Mouse (Mus musculus) kidney, adult 8-10 months (tissue): ENCODE measurements around the gene Cdh4.
A peak's percentile ranks its signal among the peaks of the same experiment; 100 is the strongest.

Experiments
- DNase-seq, 2 experiments: peaks; one replicate each; pipeline ENCODE4 v3.0.0; 2022

Cdh4 gene

DNA sequence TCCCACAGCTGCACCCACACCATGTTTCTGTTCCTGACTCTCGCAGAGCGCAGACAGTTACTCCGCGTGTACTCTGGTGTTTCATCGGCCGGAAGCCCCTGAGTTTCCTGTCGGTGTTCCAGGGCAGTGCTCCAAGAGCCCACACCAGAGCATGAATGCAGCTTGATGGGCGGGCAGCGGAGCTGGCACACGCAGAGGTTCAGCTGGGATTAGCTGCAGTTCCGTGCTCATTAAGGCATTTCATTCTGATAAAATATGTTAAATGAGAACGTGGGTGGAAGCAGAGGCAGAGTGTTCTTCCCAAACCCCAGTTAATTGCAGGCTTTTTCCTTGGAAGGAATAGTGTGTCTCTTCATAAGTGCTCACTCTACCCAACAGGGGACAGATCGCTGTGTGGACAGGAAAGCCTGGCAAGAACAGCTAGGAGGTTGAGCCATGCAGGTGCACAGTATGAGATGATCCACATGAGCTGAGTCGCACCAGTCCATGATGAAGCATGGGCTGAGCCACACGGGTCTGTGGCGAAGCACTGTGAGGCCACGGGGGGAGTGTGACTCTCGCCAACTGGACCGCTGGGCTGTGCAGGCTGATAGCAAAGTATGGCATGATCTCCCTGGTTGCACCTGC is 357.8 kb downstream of the Cdh4 start:
- DNase-seq, result peak in 1 of 2 experiments; percentile 5

DNA sequence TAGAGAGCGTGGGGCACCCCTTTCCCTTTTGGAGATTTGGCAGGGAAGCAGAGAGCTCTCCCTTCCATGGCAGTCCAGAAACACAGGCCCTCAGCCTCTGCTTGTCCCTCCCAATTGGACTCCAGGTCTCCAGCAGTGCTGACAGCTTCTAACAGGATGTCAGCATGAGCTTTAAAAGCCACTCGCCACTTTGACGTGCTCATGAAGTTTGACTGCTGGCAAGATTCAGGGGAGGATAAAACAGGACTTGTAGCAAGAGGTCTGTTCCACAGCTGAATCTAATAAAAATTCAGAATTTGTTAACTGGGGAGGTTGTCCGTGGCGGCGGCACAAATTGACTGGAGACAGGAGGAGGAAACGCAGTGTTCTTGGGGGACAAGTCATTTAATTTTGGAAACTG is 358.8 kb downstream of the Cdh4 start:
- no peak for DNase-seq

DNA sequence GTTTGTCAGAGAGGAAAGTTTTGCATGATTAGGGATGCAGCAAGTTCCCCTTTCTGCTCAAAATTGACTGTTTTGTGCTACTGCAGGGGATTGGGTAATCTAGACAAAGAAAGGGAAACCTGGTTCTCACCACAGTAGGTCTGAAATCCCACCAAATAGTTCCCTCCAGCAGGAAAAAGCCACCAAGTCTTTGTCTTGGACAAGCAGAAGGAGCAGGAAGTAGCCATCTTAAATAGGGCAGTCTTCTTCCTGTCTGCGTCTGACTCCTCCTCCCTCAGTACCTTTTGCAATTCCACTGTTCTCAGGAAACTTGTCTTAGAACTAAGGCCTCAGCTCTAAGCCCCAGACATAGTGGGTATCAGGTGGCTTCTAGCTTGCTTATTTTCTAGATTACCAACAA is 360.2 kb downstream of the Cdh4 start:
- DNase-seq, result no peak

DNA sequence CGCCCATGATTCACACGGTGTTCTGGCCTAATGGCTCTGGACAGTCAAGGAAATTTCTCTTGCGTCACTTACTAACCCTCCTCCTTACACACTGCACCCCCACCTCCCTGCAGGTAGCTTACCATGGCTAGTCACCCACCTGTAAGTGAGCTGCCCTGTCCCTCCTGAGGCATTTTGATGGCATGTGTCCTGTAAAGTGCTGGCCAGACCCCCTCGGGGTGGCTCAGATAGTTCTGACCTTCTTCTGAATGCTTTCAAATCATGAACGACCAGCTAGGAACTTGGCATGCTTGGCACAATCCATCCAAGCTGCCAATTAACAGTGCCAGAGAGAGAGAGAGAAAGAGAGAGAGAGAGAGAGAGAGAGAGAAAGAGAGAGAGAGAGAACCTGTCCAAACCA is 368.9 kb downstream of the Cdh4 start:
- no peak for DNase-seq

DNA sequence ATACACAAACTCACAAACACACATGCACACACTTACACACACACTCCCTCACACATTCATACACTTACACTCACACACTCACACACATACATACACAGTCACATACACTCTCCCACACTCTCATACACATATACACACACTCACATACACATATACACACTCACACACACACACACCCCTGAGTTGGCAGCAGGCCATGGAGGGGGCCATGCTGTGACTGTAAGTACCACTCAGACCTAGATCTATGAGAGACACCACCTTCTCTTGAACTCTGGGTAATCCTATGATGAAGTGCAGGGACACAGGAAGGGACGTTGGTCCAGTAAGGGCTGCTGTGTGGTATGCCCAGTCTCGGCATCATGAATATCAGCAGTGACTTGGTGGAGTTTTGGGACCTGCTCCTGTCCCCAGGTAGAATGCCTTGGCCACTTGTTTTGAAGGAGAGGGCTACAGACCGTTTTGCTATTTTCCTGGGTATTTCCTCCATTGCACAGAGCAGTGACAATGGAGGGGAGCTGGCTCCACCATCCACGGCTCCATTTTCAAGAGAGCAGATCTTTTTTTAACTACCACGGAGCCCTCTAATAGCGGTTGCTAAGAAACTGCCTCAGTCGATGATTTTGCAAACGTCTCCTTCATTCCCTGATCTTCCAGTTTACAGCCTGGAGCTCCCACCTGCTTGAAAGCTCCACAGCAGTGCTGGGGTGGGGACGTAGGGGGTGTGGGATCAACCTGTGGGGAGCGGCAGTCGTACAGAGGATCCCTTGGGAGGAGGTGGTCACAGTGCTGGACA is 371.0 kb downstream of the Cdh4 start:
- no peak for DNase-seq

DNA sequence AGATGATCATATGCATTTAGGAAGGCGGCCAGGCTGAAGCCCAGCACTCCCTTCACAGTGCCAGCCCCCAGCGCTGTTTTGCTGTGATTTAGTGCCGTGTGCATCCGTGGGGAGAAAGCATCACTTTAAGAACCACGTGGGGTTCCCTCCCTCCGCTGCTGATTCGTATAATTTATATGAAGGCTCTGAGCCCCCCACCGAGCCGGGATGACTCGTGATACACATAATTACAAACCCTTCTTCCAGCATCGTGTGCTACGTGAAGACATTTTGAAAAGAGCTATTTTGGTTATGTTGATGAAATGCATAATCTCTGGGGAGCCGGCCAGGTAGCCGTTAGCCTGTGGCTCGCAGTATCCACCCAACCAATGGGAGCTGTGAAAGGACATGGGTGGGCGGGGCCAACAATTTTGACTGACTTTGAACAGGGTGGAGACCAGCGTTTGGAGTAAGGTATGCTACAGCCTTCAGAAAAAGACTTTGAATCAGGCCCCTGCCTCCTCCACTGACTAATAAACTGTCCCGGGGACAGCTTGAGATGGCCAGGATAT is 382.6 kb downstream of the Cdh4 start:
- DNase-seq, result no peak

DNA sequence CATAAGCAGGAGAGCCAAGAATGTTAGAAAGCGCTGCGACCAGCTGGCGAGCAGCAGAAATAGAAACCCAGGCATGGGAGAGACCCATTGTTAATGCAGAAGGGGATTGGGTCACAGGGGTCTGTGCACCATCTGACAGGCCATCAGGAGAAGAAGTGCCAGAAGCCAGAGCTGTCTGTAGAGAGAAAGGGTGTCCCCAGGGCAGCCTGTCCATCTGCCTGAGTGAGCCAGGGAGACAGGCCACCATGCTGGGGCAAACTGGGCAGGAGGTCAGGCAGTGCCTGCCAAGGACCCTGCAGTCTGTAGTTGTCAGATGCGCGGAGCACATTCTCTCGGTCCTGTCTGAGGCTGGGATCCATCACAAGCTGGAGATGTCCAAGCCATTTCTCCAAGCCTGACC is 386.7 kb downstream of the Cdh4 start:
- no peak for DNase-seq

DNA sequence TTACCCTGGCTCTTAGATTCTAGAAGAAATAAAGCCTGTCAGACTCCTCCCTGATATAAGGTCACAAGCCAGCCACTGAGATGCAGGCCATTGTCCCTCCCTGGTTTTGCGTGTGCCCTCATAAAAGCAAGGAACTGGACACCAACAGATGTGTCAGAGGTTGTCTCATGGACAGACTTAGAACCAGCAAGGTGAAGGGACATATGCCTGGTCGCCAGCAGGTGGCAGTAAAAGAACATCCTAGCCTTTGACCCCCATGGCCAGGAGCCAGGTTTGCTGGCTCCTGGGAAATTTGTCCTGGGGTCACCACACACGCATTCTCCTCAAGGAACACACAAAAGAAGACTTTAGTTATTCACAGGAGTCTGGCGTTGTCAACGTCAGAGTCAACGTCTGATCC is 387.7 kb downstream of the Cdh4 start:
- peak in 1 of 2 experiments; percentile 42 for DNase-seq

DNA sequence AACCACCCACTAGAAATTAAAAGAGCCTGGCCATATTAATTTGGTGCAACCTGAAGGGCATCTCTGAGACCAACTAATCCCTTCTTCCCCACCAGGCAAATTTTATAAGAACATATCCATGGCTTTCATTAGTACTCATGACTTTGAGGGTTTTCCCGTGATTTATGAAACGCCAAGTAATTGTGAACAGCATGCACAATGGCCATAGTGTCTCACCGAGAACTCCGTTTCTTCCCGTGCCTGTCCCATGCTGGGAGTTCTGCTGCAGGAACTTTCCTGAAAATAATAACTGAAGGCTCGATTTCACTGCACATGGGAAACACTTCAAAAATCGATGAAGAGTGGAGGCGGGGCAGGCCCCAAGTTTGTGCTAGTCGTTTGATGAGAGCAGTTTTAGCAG is 392.7 kb downstream of the Cdh4 start:
- DNase-seq, result no peak

DNA sequence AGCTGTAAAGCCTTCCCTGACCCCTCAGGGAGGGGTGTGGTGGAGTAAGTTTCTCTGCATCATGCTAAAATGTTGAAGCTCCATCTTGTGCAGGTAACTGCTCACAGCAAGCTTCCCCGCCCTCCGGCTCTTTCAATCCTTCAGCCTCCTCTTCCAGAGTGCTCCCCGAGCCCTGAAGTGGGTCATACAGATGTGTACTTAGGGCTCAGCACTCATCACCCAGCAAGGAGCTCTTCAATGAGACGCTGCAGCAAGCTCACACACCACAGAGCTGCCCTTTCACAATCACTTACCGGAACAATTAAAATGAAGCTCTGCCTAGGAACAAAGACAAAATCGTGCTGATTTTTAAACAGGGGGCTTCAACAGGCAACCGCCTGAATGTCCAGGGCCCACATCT is 393.3 kb downstream of the Cdh4 start:
- no peak for DNase-seq

DNA sequence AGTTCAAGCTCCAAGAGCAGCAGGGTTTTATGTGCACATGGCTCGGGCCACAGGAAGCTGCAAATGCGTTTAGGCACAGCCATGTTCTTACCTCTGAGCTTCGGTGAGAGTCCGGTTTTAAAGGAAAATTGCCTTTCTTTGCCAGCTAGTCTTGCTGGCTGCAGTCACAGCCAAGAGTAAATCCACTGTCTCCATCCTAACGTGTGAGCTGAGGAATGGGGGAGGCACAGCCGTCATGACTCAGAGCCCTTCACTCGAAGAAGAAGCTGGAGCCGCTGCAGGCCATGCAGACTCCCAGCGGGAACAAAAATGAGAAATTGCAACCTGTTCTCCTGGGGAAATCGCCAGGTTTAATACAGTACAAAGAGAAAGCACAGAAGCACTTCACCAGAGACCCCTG is 395.0 kb downstream of the Cdh4 start:
- no peak for DNase-seq

DNA sequence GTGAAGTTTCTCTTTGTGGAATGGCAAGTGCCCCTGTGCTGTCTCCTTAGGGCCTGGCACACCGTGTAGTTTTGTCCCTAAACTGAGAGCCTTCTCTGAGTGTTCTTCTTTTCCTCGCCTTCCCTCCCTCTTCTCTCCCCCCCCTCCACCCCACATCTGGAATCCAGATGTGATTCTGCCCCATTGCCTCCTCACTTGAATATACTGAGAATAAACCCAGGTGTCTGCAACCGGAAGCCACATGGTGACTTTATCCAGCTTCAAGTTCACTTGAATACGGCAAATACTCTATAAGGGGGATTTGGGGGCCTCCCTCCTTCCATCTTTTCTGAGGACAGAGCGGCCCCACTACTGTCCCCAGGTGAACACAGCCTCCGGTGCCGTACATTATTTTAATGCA is 395.8 kb downstream of the Cdh4 start:
- DNase-seq, result no peak

DNA sequence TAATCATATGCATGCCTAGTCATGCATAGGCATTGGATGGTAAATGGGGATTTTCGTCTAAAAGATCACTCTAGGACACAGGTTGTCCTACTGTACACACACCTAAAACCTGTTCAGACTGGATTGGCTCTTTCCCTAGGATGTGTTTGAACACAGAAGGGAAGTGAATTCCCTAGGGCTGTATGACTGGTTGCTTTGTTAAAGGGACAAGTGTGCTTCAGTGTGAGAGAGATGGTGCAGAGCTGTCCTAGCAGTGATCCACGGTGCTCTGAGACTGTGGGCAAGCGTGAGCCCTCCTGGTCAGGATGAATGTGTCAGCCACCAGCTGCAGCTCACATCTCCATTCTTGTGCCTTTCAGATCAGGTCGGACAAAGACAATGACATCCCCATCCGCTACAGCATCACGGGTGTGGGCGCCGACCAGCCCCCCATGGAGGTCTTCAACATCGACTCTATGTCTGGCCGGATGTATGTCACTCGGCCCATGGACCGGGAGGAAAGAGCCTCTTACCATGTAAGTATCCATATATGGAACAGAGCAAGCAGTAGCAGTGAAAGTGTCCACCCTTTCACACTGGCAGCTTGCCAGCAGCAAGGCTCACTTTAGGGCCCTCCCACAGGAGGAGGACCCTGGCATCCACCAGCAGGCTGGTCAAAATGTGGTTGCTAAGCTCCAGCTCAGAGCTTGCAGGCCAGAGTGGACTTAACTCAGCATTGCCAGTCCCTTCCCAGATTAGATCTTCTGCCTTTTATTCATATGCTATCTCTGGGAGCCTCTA is 400.6 kb downstream of the Cdh4 start:
- no peak for DNase-seq

DNA sequence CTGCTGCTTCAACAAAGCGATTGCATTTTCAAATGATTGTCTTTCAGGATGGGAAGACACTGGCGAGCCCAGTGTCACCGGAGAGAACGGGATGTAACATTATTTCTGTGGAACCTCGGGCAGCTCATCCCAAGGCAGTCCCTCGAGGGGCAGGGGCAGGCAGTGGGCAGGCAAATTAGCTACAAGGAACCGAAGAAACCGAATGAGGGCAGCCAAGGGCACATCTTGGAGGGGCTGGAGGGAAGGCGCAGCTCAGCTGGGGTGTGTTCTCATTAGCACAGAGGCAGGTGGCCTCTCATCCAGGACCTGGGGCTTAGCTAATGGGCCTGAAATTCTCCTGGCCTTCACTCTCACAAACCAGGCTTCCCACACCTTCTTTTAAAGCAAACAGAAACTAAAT is 407.5 kb downstream of the Cdh4 start:
- DNase-seq, result no peak

DNA sequence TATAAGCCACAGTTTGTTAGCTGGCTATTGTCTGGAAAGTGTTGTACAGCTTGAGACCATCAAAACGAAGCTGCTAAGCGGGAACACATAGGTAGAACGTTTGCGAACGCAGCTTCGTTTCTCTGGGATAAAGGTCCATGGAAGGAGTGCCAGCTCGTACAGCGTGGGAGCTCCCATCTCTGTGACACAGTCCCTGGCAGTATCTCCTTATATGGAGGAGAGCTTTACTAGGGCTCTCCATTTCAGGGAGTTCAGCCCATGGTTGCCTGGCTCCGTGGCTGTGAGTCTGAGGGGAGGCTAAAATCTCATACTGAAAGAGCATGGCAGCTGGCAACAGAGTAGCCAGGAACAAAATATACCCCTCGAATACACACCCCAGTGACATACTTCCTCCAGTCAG is 409.9 kb downstream of the Cdh4 start:
- DNase-seq, result no peak

DNA sequence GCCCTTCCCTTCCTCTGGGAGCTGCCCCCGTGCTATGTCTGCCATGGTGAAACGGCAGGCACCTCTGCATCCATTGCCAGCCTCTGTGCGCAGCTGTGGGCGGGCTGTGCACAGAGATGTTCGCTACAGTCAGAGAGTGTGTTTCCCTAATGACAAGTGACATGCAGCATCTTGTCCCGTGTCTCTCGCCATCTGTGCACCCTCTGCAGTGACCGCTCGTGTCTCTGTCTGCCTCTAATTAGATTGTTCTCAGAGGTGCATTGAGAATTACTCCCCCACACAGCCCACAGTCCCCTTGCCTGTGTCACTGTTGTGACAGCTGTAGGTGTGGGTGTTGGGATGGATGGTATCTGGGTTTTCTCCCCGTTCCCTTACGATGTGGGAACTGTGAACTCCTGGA is 410.6 kb downstream of the Cdh4 start:
- no peak for DNase-seq

DNA sequence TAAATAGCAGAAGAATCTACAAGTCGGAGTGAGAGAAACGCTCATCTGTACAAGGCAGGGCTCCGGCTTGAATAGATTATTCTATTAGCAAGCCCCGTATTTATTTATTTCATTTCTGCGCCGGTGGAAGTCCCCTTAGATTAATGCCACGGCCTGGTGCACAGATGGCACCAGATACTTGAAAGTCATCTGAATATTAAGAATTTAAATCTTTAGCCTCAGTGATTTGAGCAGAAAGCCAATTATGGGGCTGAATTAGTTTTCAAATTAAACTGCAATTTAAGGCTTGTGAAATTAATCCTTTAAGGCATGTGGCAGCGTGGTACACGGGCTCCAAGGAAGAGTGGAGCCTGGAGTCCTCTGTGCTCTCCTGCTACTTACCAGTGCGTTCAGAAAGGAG is 411.7 kb downstream of the Cdh4 start:
- DNase-seq, result no peak

DNA sequence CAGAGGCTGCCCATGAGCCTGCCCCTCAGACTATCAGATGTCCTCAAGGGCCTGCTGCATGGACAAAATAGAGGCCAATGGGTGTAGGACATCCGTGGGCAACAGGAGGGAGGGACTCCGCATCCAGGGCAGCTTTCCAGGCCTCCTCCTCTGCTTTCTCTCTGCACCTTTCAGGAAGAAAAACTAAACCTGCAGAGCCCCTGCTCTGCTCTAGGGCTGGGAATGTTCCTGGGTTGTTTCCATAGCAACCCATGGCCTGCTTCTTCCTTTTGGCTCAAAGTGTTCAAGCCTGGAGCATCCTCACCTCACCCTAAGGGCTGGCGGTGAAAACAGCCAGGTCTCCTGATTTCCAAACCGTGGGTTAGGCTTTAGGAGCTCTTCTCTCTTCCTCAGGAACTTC is 414.9 kb downstream of the Cdh4 start:
- no peak for DNase-seq

DNA sequence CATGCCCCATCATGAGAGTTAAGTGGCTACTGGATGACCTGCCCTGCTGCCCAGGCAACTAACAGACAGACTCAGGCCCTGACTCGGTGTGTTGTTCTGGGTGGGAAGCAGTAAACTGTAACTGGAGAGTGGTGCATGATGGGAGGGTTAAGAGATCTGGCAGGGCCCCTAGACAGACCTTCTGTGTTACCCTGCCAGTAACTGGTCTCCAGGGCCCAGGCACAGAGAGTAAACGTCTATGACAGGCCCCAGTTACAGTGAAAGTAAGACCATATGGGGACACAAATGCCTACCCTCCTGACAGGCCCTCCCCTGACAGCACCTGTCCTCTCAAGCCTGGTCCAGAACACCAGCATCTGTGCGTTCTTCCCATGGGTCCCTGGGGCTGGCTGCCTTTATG is 420.4 kb downstream of the Cdh4 start:
- no peak for DNase-seq

DNA sequence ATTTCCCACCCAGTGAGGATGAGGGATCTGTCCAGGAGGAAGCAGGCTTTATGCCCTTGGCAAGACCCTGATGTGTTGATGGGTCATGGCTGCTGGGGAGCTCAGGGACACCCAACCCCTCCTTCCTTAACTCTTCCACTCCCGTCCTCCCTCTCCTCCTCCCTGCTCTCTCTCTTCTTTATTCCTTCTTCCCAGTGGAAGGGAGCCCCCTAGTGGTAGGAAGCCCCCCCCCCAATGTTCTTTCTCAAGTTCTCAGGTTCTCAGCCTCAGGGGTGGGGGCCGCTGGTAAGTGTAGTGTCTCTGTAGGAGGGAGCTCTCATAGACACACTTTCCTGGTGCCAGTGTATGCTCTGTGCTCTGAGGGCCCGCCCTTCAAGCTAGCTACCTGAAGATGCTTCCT is 421.0 kb downstream of the Cdh4 start:
- DNase-seq, result no peak

DNA sequence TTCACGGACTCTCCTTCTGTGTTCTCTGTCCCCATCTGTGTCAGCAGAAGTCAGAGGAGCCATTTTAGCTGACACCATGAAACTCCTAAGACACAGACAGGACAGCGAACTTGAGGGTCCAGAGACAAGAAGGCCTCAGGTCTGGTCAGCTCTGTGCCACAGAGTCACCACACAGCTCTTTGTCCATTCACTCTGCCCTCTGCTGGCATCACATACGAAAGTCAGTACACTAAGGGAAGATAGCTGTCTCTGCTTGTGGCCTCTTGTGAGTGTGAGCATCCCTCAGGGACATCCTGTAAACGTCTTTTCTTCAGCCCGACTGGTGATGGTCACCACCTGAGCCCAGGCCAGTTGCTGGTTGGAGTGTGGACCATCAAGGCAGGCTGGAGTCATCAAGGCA is 422.9 kb downstream of the Cdh4 start:
- no peak for DNase-seq

DNA sequence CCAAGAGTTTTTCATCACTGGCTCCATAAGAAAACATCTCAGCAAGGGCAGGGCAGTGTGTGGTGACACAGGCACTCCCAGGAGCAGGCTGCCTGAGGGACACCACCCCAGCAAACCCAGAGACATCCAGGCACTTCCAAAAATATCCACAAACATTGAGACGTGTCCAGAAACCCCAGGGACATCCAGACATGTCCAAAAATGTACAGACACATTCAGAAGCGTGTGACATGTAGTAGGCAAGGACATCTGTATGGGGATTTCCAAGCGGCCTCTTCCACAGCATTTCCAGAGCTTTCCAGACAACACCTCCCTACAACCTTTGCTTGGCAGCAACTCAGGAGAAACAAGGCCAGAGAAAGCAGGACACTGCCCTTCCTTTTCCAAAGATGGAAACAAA is 425.4 kb downstream of the Cdh4 start:
- DNase-seq, result no peak

DNA sequence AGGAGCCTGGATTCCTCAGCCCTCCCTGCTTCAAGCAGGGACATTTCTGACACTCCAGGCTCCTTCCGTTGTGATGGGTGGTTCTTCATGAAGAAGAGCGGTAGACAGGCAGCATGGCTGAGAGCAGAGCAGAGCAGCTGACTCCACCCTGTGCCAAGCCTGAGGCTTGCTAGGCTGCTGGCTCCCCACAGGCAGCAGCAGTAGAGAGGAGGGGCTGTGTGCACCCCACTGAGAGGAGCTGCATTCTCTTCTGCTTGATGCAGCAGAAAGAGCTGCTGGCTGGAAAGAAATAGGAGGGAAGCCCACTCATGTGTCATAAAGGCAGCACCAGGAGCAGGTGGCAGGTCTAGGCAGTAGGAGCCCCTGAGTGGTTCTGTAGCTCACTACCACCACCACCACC is 427.6 kb downstream of the Cdh4 start:
- DNase-seq, result no peak

DNA sequence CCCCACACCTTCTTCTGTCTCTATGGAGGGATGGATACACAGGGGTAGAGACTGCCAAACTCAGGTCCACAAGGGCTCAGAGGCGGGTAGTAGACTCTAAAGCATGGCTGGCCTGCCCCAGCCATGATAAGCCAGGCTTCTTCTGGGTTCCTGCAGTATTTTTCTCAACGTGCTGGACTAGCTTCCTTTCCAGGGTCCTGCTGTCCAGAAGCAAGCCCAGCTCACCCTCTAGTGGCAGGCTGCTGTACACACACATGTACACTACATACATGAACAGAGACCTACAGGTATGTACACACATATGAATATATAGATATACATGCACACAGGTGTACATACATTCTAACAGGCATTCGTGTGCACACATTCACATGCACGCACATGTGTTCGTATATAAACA is 430.5 kb downstream of the Cdh4 start:
- peak in 1 of 2 experiments; percentile 20 for DNase-seq
